Mouse (Mus musculus): Measurements from ENCODE around the gene Lin7a. TPM values are rescaled to one million over a fixed set of nuclear protein-coding genes. Genes with fewer than 3 reads are reported as not detected.

Lin7a gene
- total and polyA plus RNA-seq, 3 experiments: not detected

DNA sequence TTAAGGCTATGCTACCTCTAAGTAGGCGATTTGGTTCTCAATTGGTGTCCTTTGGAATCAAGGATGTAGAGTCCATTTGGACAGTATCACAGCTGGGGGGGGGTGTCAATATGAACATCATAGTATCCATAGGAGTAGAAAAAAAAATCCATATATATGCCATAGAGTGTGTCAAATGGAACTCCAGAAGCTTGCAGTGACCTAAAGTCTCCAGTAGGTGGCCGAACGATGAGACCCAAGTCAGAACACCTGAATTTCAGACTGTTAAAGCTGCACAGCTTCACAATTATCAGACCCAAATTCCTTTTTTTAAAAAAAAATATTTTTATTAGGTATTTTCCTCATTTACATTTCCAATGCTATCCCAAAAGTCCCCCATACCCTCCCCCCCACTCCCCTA lies 3.3 kb downstream of the Lin7a start:
- no peak overlapping the region for H3K4me2 ChIP-seq (ENCODE audit: insufficient read depth, low read depth, poor library complexity, severe bottlenecking)
- TF ChIP-seq ZMIZ1 (IDR thresholded peaks at IDR 0.05; ENCODE audit: low read depth, low read length) (no peak), CTCF (conservative IDR thresholded peaks at IDR 0.05 in 1 of 2, IDR thresholded peaks at IDR 0.05 in 1 of 2; ENCODE audit: low read depth in 2 of 2, low read length in 2 of 2) (peak; percentile 12 to 26; a peak in 1 of 4 replicates)
- no peak overlapping the region for H3K9ac ChIP-seq (ENCODE audit: insufficient read depth, low read depth)
- no peaks in the 10 kb centered on the region for H3K27me3 ChIP-seq (replicated peaks)
- no peak overlapping the region for H3K27ac ChIP-seq (ENCODE audit: insufficient read depth, low read depth)
- H3K36me3 ChIP-seq (replicated peaks in 1 of 2; ENCODE audit: control insufficient read depth in 1 of 2, insufficient read depth in 1 of 2, low read length in 1 of 2): no peaks in the 10 kb centered on the region
- no peaks in the 10 kb centered on the region for H3K79me2 ChIP-seq (replicated peaks; ENCODE audit: control insufficient read depth, extremely low read depth, insufficient read depth, poor library complexity, severe bottlenecking)
- H3K9me3 ChIP-seq (replicated peaks; ENCODE audit: low read length): peaks cover 42% of the 10 kb centered on the region
- no peak overlapping the region for H3K4me3 ChIP-seq (replicated peaks in 1 of 3; ENCODE audit: low read depth in 2 of 3, low read length in 2 of 3, poor library complexity in 1 of 3)
- no peaks in the 10 kb centered on the region for H3K4me1 ChIP-seq (ENCODE audit: control insufficient read depth in 1 of 2, insufficient read depth in 2 of 2)
- DNase-seq (ENCODE audit: extremely low read depth): peak; percentile 6
- in situ Hi-C loops (cut with MboI; ENCODE audit: low pct_ligation_motif_present, low pct_unique_long_range_greater_than_20kb, low sequenced_read_pairs): no loop called here
- dilution Hi-C loops (cut with MboI; ENCODE audit: extremely low pct_ligation_motif_present, extremely low pct_unique_long_range_greater_than_20kb, low sequenced_read_pairs): no loop called here

DNA sequence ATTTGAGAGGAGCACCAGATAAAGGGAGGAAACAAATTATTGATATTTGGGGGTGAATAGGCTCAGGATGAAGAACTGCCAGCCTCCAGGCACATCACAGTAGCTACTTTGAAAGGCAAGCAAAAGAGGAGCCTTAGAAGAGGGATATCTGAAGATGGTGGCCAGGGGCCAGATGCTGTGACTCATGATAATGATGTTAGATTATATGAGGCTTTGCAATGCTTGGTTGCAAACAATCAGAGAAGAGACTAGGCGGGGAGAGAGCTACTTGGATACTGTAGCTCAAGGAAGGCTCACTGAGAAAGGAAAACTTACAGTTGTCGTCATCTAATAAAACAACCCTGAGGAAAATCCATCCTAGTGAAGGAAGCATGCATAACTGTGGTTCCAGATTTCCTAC lies 5.2 kb downstream of the Lin7a start:
- TF ChIP-seq PAX5 (IDR thresholded peaks at IDR 0.05; ENCODE audit: low read length) (no peak), ELF1 (IDR thresholded peaks at IDR 0.05; ENCODE audit: low read depth, low read length) (no peak), USF2 (conservative IDR thresholded peaks at IDR 0.05; ENCODE audit: low read depth, low read length) (no peak), MEF2A (IDR thresholded peaks at IDR 0.05; ENCODE audit: borderline replicate concordance, low read depth, low read length) (no peak), JUN (IDR thresholded peaks at IDR 0.05; ENCODE audit: insufficient read depth, low read depth, low read length) (no peak), SIN3A (IDR thresholded peaks at IDR 0.05; ENCODE audit: low read length) (no peak), RCOR1 (conservative IDR thresholded peaks at IDR 0.05; ENCODE audit: low read depth, low read length) (no peak), GABPA (IDR thresholded peaks at IDR 0.05; ENCODE audit: insufficient replicate concordance, low read depth, low read length) (no peak), KAT2A (IDR thresholded peaks at IDR 0.05; ENCODE audit: insufficient replicate concordance, low read length) (no peak), RAD21 (IDR thresholded peaks at IDR 0.05; ENCODE audit: low read depth, low read length) (no peak), UBTF (IDR thresholded peaks at IDR 0.05; ENCODE audit: low read depth, low read length) (no peak), HCFC1 (IDR thresholded peaks at IDR 0.05; ENCODE audit: low read depth, low read length) (no peak), POLR2AphosphoS2 (IDR thresholded peaks at IDR 0.05; ENCODE audit: low read depth, low read length) (no peak)
- DNase-seq (ENCODE audit: extremely low read depth): no peak
- in situ Hi-C loops (cut with MboI; ENCODE audit: low pct_ligation_motif_present, low pct_unique_long_range_greater_than_20kb, low sequenced_read_pairs): no loop called here

More for the DNA sequence above, 5.2 kb downstream of the Lin7a start:
- H3K9ac ChIP-seq (ENCODE audit: insufficient read depth, low read depth): no peak overlapping the region
- H3K27ac ChIP-seq (ENCODE audit: insufficient read depth, low read depth): no peak overlapping the region
- no peaks in the 10 kb centered on the region for H3K79me2 ChIP-seq (replicated peaks; ENCODE audit: control insufficient read depth, extremely low read depth, insufficient read depth, poor library complexity, severe bottlenecking)
- H3K9me3 ChIP-seq (replicated peaks; ENCODE audit: low read length): peaks cover 38% of the 10 kb centered on the region
- dilution Hi-C loops (cut with MboI; ENCODE audit: extremely low pct_ligation_motif_present, extremely low pct_unique_long_range_greater_than_20kb, low sequenced_read_pairs): no loop called here
- no peak overlapping the region for H3K4me3 ChIP-seq (replicated peaks in 1 of 3; ENCODE audit: low read depth in 2 of 3, low read length in 2 of 3, poor library complexity in 1 of 3)
- H3K4me2 ChIP-seq (ENCODE audit: insufficient read depth, low read depth, poor library complexity, severe bottlenecking): no peak overlapping the region
- no peaks in the 10 kb centered on the region for H3K27me3 ChIP-seq (replicated peaks)
- H3K36me3 ChIP-seq (replicated peaks in 1 of 2; ENCODE audit: control insufficient read depth in 1 of 2, insufficient read depth in 1 of 2, low read length in 1 of 2): no peaks in the 10 kb centered on the region
- no peaks in the 10 kb centered on the region for H3K4me1 ChIP-seq (ENCODE audit: control insufficient read depth in 1 of 2, insufficient read depth in 2 of 2)
